Mouse (Mus musculus) macrophage (primary cell): Measurements from ENCODE around the gene Ddx20. TPM values are rescaled to one million over a fixed set of nuclear protein-coding genes. Genes with fewer than 3 reads are reported as not detected.

Experiments
- H3K27ac ChIP-seq: fragments of 350-480 bp; formaldehyde crosslinking; 2 replicates; pipeline ENCODE4 v1.9.0; 2021
- H3K36me3 ChIP-seq: fragments of 350-480 bp; formaldehyde crosslinking; 2 replicates; pipeline ENCODE4 v1.9.0; 2021; ENCODE audit errors: inconsistent target
- H3K4me3 ChIP-seq: fragments of 350-480 bp; formaldehyde crosslinking; 2 replicates; pipeline ENCODE4 v1.9.0; 2021; ENCODE audit errors: inconsistent target
- H3K79me2 ChIP-seq: fragments of 350-480 bp; formaldehyde crosslinking; 2 replicates; pipeline ENCODE4 v1.9.0; 2021; ENCODE audit errors: inconsistent target
- WGBS: methylation state at CpG from one replicate; pipeline ENCODE4 v1.1.7; 2026; ENCODE audit warnings: inconsistent platforms; ENCODE audit not compliant: missing documents; 5-methylcytosine and 5-hydroxymethylcytosine counted together
- polyA plus RNA-seq: library from polyadenylated mRNA; stranded (reverse); fragments of 250-400 nt; gene quantifications from 3 replicates; pipeline ENCODE4 v1.2.4, GENCODE M21; 2018; ENCODE audit warnings: inconsistent platforms

Ddx20 gene
- polyA plus RNA-seq, 1 experiment from 2014 or later, result 7.6 TPM

GRCm38 (mm10) chr3:105666996-105667523 is 20.3 kb downstream of the Ddx20 start:
- no peak overlapping the region for H3K27ac ChIP-seq
- no peaks in the 10 kb centered on the region for H3K79me2 ChIP-seq
- 81% methylated on average over 4 of the region's 4 CpGs for WGBS
- H3K4me3 ChIP-seq, result no peak overlapping the region
- no peaks in the 10 kb centered on the region for H3K36me3 ChIP-seq

- 88% methylated on average over 9 of the region's 9 CpGs for WGBS
These were observed 22.1 kb downstream of the Ddx20 start for GRCm38 (mm10) chr3:105665105-105665765.

GRCm38 (mm10) chr3:105663043-105663442 is 24.3 kb downstream of the Ddx20 start:
- Histone ChIP-seq H3K36me3 (no peaks in the 10 kb centered on the region), H3K4me3 (no peak overlapping the region), H3K27ac (no peak overlapping the region), H3K79me2 (no peaks in the 10 kb centered on the region)
- 73% methylated on average over 8 of the region's 8 CpGs for WGBS

More at GRCm38 (mm10) chr3:105665105-105665765, 22.1 kb downstream of the Ddx20 start:
- Histone ChIP-seq H3K27ac (no peak overlapping the region), H3K36me3 (no peaks in the 10 kb centered on the region), H3K4me3 (no peak overlapping the region), H3K79me2 (no peaks in the 10 kb centered on the region)

- H3K79me2 ChIP-seq, result no peaks in the 10 kb centered on the region
- WGBS, result 55% methylated on average over 2 of the region's 2 CpGs
These were observed 26.8 kb downstream of the Ddx20 start for GRCm38 (mm10) chr3:105660530-105660929.

GRCm38 (mm10) chr3:105655031-105655585 is 32.3 kb downstream of the Ddx20 start:
- H3K36me3 ChIP-seq, result no peaks in the 10 kb centered on the region
- no peak overlapping the region for H3K27ac ChIP-seq
- H3K4me3 ChIP-seq, result no peak overlapping the region
- WGBS, result 81% methylated on average over 11 of the region's 11 CpGs
- no peaks in the 10 kb centered on the region for H3K79me2 ChIP-seq

More at GRCm38 (mm10) chr3:105660530-105660929, 26.8 kb downstream of the Ddx20 start:
- Histone ChIP-seq H3K27ac (no peak overlapping the region), H3K4me3 (no peak overlapping the region), H3K36me3 (no peaks in the 10 kb centered on the region)

- 32% methylated on average over 13 of the region's 13 CpGs for WGBS
- Histone ChIP-seq H3K4me3 (no peak overlapping the region), H3K36me3 (no peaks in the 10 kb centered on the region), H3K79me2 (no peaks in the 10 kb centered on the region), H3K27ac (no peak overlapping the region)
These were observed 33.6 kb downstream of the Ddx20 start for GRCm38 (mm10) chr3:105653544-105654380.

- H3K79me2 ChIP-seq, result no peaks in the 10 kb centered on the region
- H3K36me3 ChIP-seq, result no peaks in the 10 kb centered on the region
- no peak overlapping the region for H3K27ac ChIP-seq
- 77% methylated on average over 8 of the region's 8 CpGs for WGBS
- H3K4me3 ChIP-seq, result no peak overlapping the region
These were observed 38.3 kb downstream of the Ddx20 start for GRCm38 (mm10) chr3:105648889-105649567.

GRCm38 (mm10) chr3:105643566-105643965 is 43.8 kb downstream of the Ddx20 start:
- Histone ChIP-seq H3K79me2 (no peaks in the 10 kb centered on the region), H3K27ac (no peak overlapping the region), H3K36me3 (no peaks in the 10 kb centered on the region), H3K4me3 (no peak overlapping the region)
- 88% methylated on average over 4 of the region's 5 CpGs for WGBS

- no peaks in the 10 kb centered on the region for H3K79me2 ChIP-seq
- WGBS, result 42% methylated on average over 1 of the region's 1 CpGs
- no peaks in the 10 kb centered on the region for H3K36me3 ChIP-seq
- no peak overlapping the region for H3K27ac ChIP-seq
- no peak overlapping the region for H3K4me3 ChIP-seq
These were observed 45.2 kb downstream of the Ddx20 start for GRCm38 (mm10) chr3:105642186-105642585.

GRCm38 (mm10) chr3:105633021-105633420 is 54.4 kb downstream of the Ddx20 start:
- no peaks in the 10 kb centered on the region for H3K79me2 ChIP-seq
- 70% methylated on average over 3 of the region's 3 CpGs for WGBS

GRCm38 (mm10) chr3:105632296-105632695 is 55.1 kb downstream of the Ddx20 start:
- WGBS, result 48% methylated on average over 2 of the region's 2 CpGs
- H3K27ac ChIP-seq, result no peak overlapping the region
- H3K79me2 ChIP-seq, result no peaks in the 10 kb centered on the region

More at GRCm38 (mm10) chr3:105633021-105633420, 54.4 kb downstream of the Ddx20 start:
- H3K4me3 ChIP-seq, result no peak overlapping the region
- H3K36me3 ChIP-seq, result no peaks in the 10 kb centered on the region
- H3K27ac ChIP-seq, result no peak overlapping the region

More at GRCm38 (mm10) chr3:105632296-105632695, 55.1 kb downstream of the Ddx20 start:
- Histone ChIP-seq H3K4me3 (no peak overlapping the region), H3K36me3 (no peaks in the 10 kb centered on the region)
